Mouse (Mus musculus): ENCODE measurements at regions not wholly inside any gene's neighbourhood (a gene's known extent, or its start where the extent isn't known, plus 50 kb on each side); places are given as distances from the start of the nearest gene placed in this dataset.

DNA sequence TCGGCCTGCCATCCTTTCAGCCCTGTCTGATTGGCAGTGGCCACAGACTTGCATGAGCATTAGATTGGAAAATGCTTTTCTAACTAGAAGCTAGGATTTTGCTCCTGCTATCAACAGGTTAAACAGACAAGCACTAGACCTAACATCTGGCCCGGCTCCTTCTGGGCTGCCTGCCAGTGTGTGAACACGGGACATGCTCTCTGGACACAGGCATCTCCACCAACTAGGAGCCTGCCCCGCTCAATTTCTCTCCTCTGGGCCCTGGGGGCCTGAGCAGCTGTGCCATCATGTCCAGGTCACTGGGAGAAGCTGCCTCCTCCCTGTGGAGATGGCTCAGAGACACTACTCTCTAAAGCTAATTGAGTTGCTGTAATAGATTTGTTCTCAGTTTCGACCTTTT lies 195.3 kb upstream of the Jade1 start:
- no peak for TF ChIP-seq EP300 (IDR thresholded peaks at IDR 0.05; ENCODE audit: low read depth)
- no peak for TF ChIP-seq CTCF (IDR thresholded peaks at IDR 0.05; ENCODE audit: low read depth)
